Mouse (Mus musculus) Patski (cell line): ENCODE data around the gene Vezf1. TPM values are rescaled to one million over a fixed set of nuclear protein-coding genes. Genes with fewer than 3 reads are reported as not detected.

ENCODE experiments used
- ATAC-seq: fragments of 100-300 bp; one replicate; pipeline ENCODE4 v1.8.0; 2021
- CTCF ChIA-PET: fragments of 350-600 bp; sonication (Branson Sonifier 250); formaldehyde crosslinking; loops from one replicate; lab custom pipeline; 2022; ENCODE audit warnings: inconsistent platforms; lab: Charles Lee
- POLR2A ChIA-PET: fragments of 350-600 bp; sonication (Branson Sonifier 250); formaldehyde crosslinking; loops from one replicate; lab custom pipeline; 2022; ENCODE audit warnings: antibody characterized with exemption, inconsistent platforms; lab: Charles Lee
- DNase-seq: peaks from one replicate; pipeline ENCODE4 v3.0.0-alpha.2; 2011; ENCODE audit warnings: low read depth, low spot score
- H3K27me3 ChIP-seq: fragments of 371-371 bp; one replicate; pipeline ENCODE4 v1.5.1; 2021
- CTCF ChIP-seq: fragments of 100-300 bp; IDR thresholded peaks from one replicate; pipeline ENCODE4 v1.5.1; 2021
- in situ Hi-C: fragments of 300-500 bp; cut with MboI; formaldehyde crosslinking; loops from 3 replicates; pipeline ENCODE4 v1.11.1; 2018; ENCODE audit warnings: low pct_unique_long_range_greater_than_20kb, mixed read lengths
- polyA plus RNA-seq: library from polyadenylated mRNA; unstranded; gene quantifications from one replicate; pipeline ENCODE4 v1.2.3, GENCODE M21; 2021

Vezf1 gene
- polyA plus RNA-seq, 1 experiment from 2014 or later = 56.7 TPM

- no peaks in the 10 kb centered on the region for H3K27me3 ChIP-seq
- ChIA-PET POLR2A (interaction anchor here (0.6 to 2.3 kb wide), 2 partner anchors 32 to 36 kb away, joined by 3 to 5 read pairs; no protein-coding TSS in a partner anchor), CTCF (interaction anchor here (0.7 to 2.1 kb wide), 4 partner anchors 13 to 56 kb away, joined by 3 to 5 read pairs (median 3); no protein-coding TSS in a partner anchor)
- in situ Hi-C loops = no loop called here
- ATAC-seq = no peak
- TF ChIP-seq CTCF = no peak
- DNase-seq = no peak
Measured at GRCm38 (mm10) chr11:88105494-88106291, 37.6 kb downstream of the Vezf1 start.

DNA sequence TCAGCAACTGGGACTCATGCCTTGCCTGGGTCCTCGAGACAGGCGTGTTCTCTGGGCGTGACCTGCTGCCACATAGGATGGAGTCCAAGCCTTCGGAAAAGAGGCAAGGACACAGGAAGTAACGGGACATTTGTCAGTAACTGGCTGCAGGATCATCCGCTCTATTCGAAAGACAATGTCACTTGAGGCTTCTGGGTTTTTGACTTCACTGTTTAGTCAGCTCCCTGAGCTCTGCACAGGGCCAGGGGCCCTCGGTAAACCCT lies 38.1 kb downstream of the Vezf1 start:
- ChIA-PET POLR2A (interaction anchor here (0.6 kb wide), 1 partner anchor 31 kb away, joined by 3 read pairs; no protein-coding TSS in a partner anchor), CTCF (interaction anchor here (0.7 to 2.1 kb wide), 2 partner anchors 19 to 55 kb away, joined by 3 to 5 read pairs; no protein-coding TSS in a partner anchor)
- no peak for TF ChIP-seq CTCF
- DNase-seq (no peak), ATAC-seq (no peak)
- in situ Hi-C loops = no loop called here
- no peaks in the 10 kb centered on the region for H3K27me3 ChIP-seq

DNA sequence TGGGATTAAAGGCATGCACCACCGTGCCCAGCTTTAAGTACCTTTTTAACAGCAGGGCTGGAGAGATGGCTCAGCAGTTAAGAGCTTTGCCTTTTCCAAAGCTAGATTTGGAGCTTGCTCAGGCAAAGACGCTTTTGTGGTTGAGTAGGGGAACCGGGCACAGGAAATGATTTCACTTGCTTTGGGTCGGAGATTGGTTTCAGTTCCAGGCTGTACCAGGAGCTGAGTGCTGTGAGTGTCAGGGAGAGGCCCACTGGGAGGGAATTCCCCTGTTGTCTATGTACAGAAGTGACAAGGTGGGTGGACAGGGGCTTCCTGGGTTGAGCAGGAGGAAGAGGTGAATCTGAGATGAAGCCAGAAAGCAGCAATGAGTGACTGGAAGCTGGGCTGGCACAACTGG lies 39.3 kb downstream of the Vezf1 start:
- TF ChIP-seq CTCF = no peak
- ChIA-PET CTCF (no interaction called here), POLR2A (no interaction called here)
- DNase-seq = no peak
- in situ Hi-C loops = no loop called here
- no peak for ATAC-seq
- no peaks in the 10 kb centered on the region for H3K27me3 ChIP-seq

DNA sequence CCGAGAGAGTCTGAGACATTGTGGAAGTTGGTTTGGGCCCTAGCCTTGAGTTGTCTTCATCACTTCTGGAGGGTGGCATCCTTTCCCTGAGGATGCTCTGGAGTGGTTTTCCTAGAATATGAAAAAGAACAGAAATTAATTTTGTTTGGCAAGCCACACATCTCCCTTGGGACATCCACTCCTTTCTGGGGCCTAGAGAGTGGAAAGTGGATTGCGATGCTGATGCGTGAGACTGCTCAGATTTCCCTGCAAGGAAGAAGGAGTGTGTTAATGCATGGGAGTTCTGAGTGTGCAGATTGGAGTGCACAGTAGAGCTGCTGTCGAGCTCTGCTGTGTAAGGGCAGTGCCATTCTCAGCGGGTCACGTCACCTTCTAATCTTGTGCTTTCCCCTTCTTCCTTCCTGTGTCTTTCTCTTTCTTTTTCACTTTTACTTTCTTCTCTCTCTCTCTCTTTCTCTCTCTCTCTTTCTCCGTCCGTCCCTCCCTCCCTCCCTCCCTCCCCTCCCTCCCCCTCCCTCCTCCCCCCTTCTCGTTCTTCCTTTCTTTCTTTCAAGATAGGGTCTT lies 42.0 kb downstream of the Vezf1 start:
- DNase-seq (no peak), ATAC-seq (no peak)
- no peak for TF ChIP-seq CTCF
- in situ Hi-C loops = no loop called here
- H3K27me3 ChIP-seq = no peaks in the 10 kb centered on the region
- POLR2A ChIA-PET = no interaction called here
- CTCF ChIA-PET = no interaction called here

DNA sequence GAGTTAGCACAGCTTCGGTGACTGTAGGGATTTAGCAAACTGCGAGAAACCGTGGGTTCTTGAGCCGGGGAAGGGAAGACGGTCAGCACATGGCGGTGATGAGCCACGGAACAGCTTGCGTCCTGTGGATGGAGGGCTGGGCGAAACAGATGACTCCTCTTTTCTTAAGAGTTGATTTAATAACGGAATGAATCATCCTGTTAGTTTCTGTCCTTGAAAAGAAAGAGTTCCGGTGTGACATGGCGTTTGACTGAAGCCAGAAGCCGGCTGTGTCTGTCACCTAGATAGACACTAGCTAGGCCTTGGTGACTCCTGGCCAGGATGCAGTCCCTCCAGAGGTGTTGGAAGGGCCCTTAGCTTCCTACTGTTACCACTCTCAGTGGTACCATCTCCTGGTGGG lies 44.0 kb downstream of the Vezf1 start:
- in situ Hi-C loops = no loop called here
- TF ChIP-seq CTCF = no peak
- ATAC-seq (no peak), DNase-seq (no peak)
- ChIA-PET CTCF (interaction anchor here (1.4 to 1.6 kb wide), 2 partner anchors 17 to 41 kb away, joined by 3 read pairs; no protein-coding TSS in a partner anchor), POLR2A (no interaction called here)
- H3K27me3 ChIP-seq = no peaks in the 10 kb centered on the region

DNA sequence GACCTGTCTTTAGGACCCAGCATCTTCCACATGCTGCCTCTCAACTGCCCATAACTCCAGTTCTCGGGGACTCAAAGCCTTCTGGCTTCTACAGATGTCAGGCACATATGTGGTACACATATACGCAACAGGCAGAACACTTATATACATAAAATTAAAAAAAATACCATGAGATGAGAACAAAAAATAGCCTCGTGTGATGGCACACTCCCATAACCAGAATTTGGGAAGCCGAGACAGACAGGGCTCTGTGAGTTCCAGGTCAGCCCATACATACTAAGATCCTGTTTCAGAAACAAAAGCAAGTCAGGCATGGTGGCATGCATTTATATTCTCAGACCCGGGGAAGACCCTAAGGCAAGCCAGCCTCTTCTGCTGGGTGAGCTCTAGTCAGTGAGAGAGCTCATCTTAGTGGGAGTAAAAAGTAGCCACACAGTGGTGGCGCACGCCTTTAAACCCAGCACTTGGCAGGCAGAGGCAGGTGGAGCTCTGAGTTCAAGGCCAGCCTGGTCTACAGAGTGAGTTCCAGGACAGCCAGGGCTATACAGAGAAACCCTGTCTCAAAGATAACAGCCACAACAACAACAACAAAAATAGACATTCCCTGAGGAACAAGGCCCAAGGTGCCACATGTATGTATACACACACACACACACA lies 44.7 kb downstream of the Vezf1 start:
- CTCF ChIA-PET = interaction anchor here (1.4 to 1.6 kb wide), 2 partner anchors 16 to 41 kb away, joined by 3 read pairs; no protein-coding TSS in a partner anchor
- ATAC-seq (no peak), DNase-seq (no peak)
- in situ Hi-C loops = no loop called here
- no peak for TF ChIP-seq CTCF
- no peaks in the 10 kb centered on the region for H3K27me3 ChIP-seq
- POLR2A ChIA-PET = no interaction called here

DNA sequence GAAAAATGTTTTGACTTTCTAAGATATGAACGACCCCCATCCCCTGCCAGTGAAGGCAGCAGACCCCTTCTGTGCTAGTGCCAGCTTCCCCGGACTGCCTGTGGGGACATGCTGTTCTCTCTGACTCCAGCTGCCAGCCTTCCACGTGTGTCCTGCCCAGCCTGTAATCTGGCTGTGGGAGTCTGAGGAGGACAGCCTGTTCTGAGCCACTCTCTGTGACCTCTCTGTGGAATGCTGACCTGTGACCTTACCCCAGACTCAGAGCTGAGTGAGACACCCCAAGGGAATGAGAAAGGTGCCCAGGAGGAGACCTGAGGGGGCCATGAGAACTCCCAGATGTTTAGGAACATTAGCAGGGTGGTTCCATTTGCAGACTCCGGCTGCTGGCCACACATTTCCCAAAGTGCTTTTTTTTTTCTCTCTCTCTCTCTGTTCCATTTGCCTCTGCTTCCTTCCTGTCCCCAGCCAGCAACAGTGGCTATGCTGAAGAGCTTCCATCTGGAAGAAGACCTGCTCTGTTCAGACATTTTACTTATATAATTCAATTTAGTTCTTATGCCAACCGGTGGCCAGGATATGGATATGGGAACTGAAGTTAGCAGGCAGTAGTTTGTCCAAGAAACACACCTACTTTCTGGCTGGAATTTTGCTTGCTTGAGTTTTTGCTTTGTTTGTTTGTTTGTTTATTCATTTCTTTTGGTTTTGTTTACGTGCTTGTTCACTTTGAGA lies 45.6 kb downstream of the Vezf1 start:
- no peak for DNase-seq
- in situ Hi-C loops = no loop called here
- no peak for TF ChIP-seq CTCF
- ChIA-PET CTCF (no interaction called here), POLR2A (no interaction called here)
- no peak for ATAC-seq
- no peaks in the 10 kb centered on the region for H3K27me3 ChIP-seq

DNA sequence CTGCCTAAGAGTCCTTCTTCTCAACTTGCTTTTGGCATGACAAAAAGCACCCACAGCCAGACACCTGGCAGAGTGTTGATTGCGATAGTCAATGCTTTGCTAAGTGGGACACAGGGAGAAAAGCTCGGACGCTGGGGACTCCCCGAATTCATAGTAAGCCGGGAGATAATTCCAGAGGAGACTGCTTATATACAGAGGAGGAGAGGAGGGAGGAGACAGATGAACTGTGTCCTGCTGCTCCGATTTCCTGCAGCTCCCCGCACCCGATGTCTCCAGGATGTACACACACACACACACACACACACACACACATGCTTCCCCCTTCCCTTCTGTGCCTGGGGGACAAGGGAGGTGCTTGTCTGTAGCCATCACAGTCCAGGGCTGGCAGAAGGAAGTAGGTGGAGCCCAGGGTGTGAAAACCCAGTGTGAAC lies 46.8 kb downstream of the Vezf1 start:
- H3K27me3 ChIP-seq = no peaks in the 10 kb centered on the region
- ChIA-PET CTCF (no interaction called here), POLR2A (interaction anchor here (0.5 kb wide), 1 partner anchor 424 kb away, joined by 3 read pairs; no protein-coding TSS in a partner anchor)
- ATAC-seq = no peak
- in situ Hi-C loops = no loop called here
- DNase-seq = no peak
- TF ChIP-seq CTCF = no peak

DNA sequence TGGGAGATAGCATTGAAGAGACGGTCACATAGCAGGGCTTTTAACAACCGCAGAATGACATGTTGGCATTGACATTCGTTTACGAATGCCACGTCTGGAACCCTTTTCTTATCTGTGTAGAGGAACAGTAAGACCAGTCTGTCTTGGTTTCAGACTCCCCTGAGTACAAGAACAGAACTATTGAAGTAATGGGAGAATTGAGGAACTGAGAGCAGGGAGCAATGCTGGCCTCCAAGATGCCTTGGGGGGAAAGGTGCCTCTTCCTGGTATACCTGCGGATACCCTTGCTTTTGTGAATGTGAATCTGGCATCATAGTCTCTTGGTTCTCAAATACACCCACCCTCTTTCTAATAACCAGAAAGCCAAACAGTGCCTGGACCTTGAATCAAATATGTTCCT lies 48.5 kb downstream of the Vezf1 start:
- ATAC-seq (no peak), DNase-seq (no peak)
- CTCF ChIA-PET = no interaction called here
- POLR2A ChIA-PET = no interaction called here
- TF ChIP-seq CTCF = no peak
- in situ Hi-C loops = no loop called here
- no peaks in the 10 kb centered on the region for H3K27me3 ChIP-seq
